Mouse (Mus musculus) lung, adult 2 months (tissue): ENCODE measurements at regions not wholly inside any gene's neighbourhood (a gene's known extent, or its start where the extent isn't known, plus 50 kb on each side); places are given as distances from the start of the nearest gene placed in this dataset.

Experiments
- CTCF ChIP-seq: fragments of 200-500 bp; IDR thresholded peaks from 2 replicates; pipeline ENCODE4 v1.5.1; 2011; ENCODE audit warnings: mild to moderate bottlenecking, low read length, control low read depth; ENCODE audit not compliant: insufficient read depth
- POLR2A ChIP-seq: fragments of 200-500 bp; IDR thresholded peaks from 2 replicates; pipeline ENCODE4 v1.6.1; 2011; ENCODE audit warnings: low read depth, mild to moderate bottlenecking, control low read depth, low read length, borderline replicate concordance; ENCODE audit errors: extremely low read depth

DNA sequence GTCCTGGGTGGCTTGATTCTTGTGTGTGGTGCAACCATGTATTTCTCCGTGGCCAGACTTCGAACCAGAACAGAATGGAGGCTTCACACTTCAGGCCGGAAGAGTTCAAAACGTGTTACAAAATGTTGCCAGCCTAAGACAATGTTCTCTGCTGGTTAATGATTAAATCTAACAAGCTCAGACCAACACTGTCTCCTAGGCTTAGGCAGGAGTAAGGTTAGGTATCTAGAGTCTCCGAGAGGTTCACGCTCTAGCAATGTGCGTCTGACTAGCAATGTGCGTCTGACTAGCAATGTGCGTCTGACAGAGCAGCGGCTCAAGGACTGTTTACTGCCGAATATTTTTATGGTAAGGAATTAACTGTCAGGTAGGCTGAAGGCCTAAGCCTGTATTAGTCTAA lies 81.5 kb downstream of the Suclg1 start:
- TF ChIP-seq CTCF (no peak), POLR2A (no peak)
